Mouse (Mus musculus): ENCODE data around the gene Ilf3.

- no peak for TF ChIP-seq CTCF (IDR thresholded peaks at IDR 0.05; ENCODE audit: low read depth, low read length)
- TF ChIP-seq POLR2A (IDR thresholded peaks at IDR 0.05; ENCODE audit: extremely low read depth, insufficient read depth, low read length), result no peak
Measured at GRCm38 (mm10) chr9:21324269-21324668, 43.4 kb upstream of the Ilf3 start.
